In genomic region chr12:73341703-73342663, GRCm38 (mm10) we compare ENCODE assay signal across 9 mouse cellular contexts. TPM values are rescaled to one million over a fixed set of nuclear protein-coding genes. Genes with fewer than 3 reads are reported as not detected.
DNase-seq lines count a peak whose midpoint lies in the region; ATAC-seq and TF ChIP-seq lines count a peak whose summit lies in the region.
"Had no signal": no experiment of that assay in that cellular context is flagged by ENCODE, and none has a peak within 500 bp of the region (broad histone marks: within the 10 kb centered on the region; RNA-seq: fewer than 3 reads in every experiment).

No protein-coding gene starts in this region.

- no peak overlapping the region for H3K9ac ChIP-seq in embryonic facial prominence, embryonic 13.5 days
- H3K9ac ChIP-seq in liver, embryonic 11.5 days (ENCODE audit: low read depth, low read length), result no peak overlapping the region
- no peak overlapping the region for H3K9ac ChIP-seq in stomach, postnatal 0 days (ENCODE audit: low read length)
- H3K9ac ChIP-seq: neural tube, embryonic 12.5 days had no signal

- H3K27me3 ChIP-seq in embryonic facial prominence, embryonic 13.5 days, result peaks cover 10% of the 10 kb centered on the region
- H3K27me3 ChIP-seq in liver, embryonic 11.5 days (replicated peaks; ENCODE audit: control insufficient read depth, insufficient read depth, low read length), result no peaks in the 10 kb centered on the region
- H3K27me3 ChIP-seq in stomach, postnatal 0 days (ENCODE audit: control insufficient read depth, insufficient read depth, low read length), result no peaks in the 10 kb centered on the region
- H3K27me3 ChIP-seq: neural tube, embryonic 12.5 days had no signal

- H3K9me3 ChIP-seq in embryonic facial prominence, embryonic 13.5 days, result no peaks in the 10 kb centered on the region
- no peaks in the 10 kb centered on the region for H3K9me3 ChIP-seq in liver, embryonic 11.5 days (ENCODE audit: control insufficient read depth, low read length)
- no peaks in the 10 kb centered on the region for H3K9me3 ChIP-seq in stomach, postnatal 0 days (ENCODE audit: control insufficient read depth, low read length)
- H3K9me3 ChIP-seq: neural tube, embryonic 12.5 days had no signal

- 34% methylated on average over 14 of the region's 14 CpGs for WGBS in embryonic facial prominence, embryonic 13.5 days
- 33% methylated on average over 14 of the region's 14 CpGs for WGBS in liver, embryonic 11.5 days
- 61% methylated on average over 14 of the region's 14 CpGs for WGBS in stomach, postnatal 0 days

- TF ChIP-seq EP300 in stomach, postnatal 0 days (optimal IDR thresholded peaks at IDR 0.05), result no peak

- peak; percentile 53 for ATAC-seq in CD4-positive, CD25-positive, alpha-beta regulatory T cell, adult 4 months
- no peak for ATAC-seq in embryonic facial prominence, embryonic 13.5 days (ENCODE audit: insufficient number of reproducible peaks, insufficient read depth, low FRiP score, low TSS enrichment, low read depth)
- ATAC-seq in liver, embryonic 11.5 days (replicated peaks; ENCODE audit: low FRiP score), result no peak
- no peak for ATAC-seq in stomach, postnatal 0 days (ENCODE audit: low FRiP score, low TSS enrichment)
- ATAC-seq in erythroid progenitor cell, adult 5-6 weeks (replicated peaks; ENCODE audit: low FRiP score, poor library complexity, severe bottlenecking), result no peak

- H3K4me1 ChIP-seq in embryonic facial prominence, embryonic 13.5 days, result peaks cover 35% of the 10 kb centered on the region
- H3K4me1 ChIP-seq in liver, embryonic 11.5 days (replicated peaks; ENCODE audit: control insufficient read depth, insufficient read depth, low read length), result peaks cover 13% of the 10 kb centered on the region
- H3K4me1 ChIP-seq in stomach, postnatal 0 days (replicated peaks; ENCODE audit: control insufficient read depth, insufficient read depth), result no peaks in the 10 kb centered on the region

- no peak overlapping the region for H3K4me3 ChIP-seq in embryonic facial prominence, embryonic 13.5 days
- H3K4me3 ChIP-seq in liver, embryonic 11.5 days (ENCODE audit: low read depth, low read length), result no peak overlapping the region
- no peak overlapping the region for H3K4me3 ChIP-seq in stomach, postnatal 0 days (ENCODE audit: low read depth, low read length)
- H3K4me3 ChIP-seq: neural tube, embryonic 12.5 days had no signal

- no peak overlapping the region for H3K4me2 ChIP-seq in embryonic facial prominence, embryonic 13.5 days
- peak overlapping the region; percentile 7; the same call in 1 of the 2 replicates for H3K4me2 ChIP-seq in liver, embryonic 11.5 days
- no peak overlapping the region for H3K4me2 ChIP-seq in stomach, postnatal 0 days (replicated peaks; ENCODE audit: low read depth)
- H3K4me2 ChIP-seq: neural tube, embryonic 12.5 days had no signal

- peak; percentile 17 for DNase-seq in induced T-regulatory cell, adult 2 months (ENCODE audit: low read depth)
- DNase-seq in liver, embryonic 11.5 days (ENCODE audit: low spot score), result no peak
- no peak for DNase-seq in stomach, postnatal 0 days (ENCODE audit: low spot score)
- no peak for DNase-seq in retina, postnatal 1 day
- DNase-seq in urinary bladder, postnatal 14 days (ENCODE audit: low spot score), result no peak

- H3K36me3 ChIP-seq in embryonic facial prominence, embryonic 13.5 days, result peaks cover 7% of the 10 kb centered on the region; the same call in 1 of the 2 replicates
- peaks cover 3% of the 10 kb centered on the region; the same call in 1 of the 2 replicates for H3K36me3 ChIP-seq in liver, embryonic 11.5 days (ENCODE audit: control insufficient read depth, insufficient read depth, low read length)
- 0 out of 2 replicates have a peak, but pooled peaks cover 2% of the 10 kb centered on the region for H3K36me3 ChIP-seq in stomach, postnatal 0 days (ENCODE audit: control insufficient read depth, insufficient read depth, low read length)

- H3K27ac ChIP-seq in embryonic facial prominence, embryonic 13.5 days, result peak overlapping the region; percentile 81
- peak overlapping the region; percentile 30; the same call in 1 of the 2 replicates for H3K27ac ChIP-seq in liver, embryonic 11.5 days (ENCODE audit: low read depth, low read length)
- peak overlapping the region; percentile 71 for H3K27ac ChIP-seq in stomach, postnatal 0 days (replicated peaks)
- H3K27ac ChIP-seq: neural tube, embryonic 12.5 days had no signal

- TF ChIP-seq CTCF in stomach, postnatal 0 days (IDR thresholded peaks at IDR 0.05; ENCODE audit: low read depth), result no peak

RNA-seq across cellular contexts. Expression of gene Slc38a6, which starts 55.4 kb away (rescaled TPM):
- 1 to 10 TPM; 6.8 to 7.5 TPM for polyA plus RNA-seq in CD4-positive, CD25-positive, alpha-beta regulatory T cell, adult 4 months (2017; shearing (Covaris generic))
- polyA plus RNA-seq in embryonic facial prominence, embryonic 13.5 days (2015; fragmentation: Nextera tagmentation; extraction: Ambion mirVana), result 10.9 and 13.7 TPM in 2 replicates
- 5.5 and 6.4 TPM in 2 replicates for polyA plus RNA-seq in liver, embryonic 11.5 days (2014; fragmentation: Nextera tagmentation; extraction: Ambion mirVana)
- 2.8 and 3.1 TPM in 2 replicates for polyA plus RNA-seq in stomach, postnatal 0 days (2015; fragmentation: Nextera tagmentation; extraction: Ambion mirVana)
- total RNA-seq in erythroid progenitor cell, adult 5-6 weeks (2015; ENCODE audit: low replicate concordance), result 2.9 and 6.3 TPM in 2 replicates
- total RNA-seq in erythroid progenitor cell, adult 5-6 weeks (2017; ENCODE audit: low replicate concordance), result 0.30 and 0.51 TPM in 2 replicates

RNA-seq across cellular contexts. Expression of gene Trmt5, which starts 55.5 kb away (rescaled TPM):
- polyA plus RNA-seq in CD4-positive, CD25-positive, alpha-beta regulatory T cell, adult 4 months (2017; shearing (Covaris generic)), result 10 to 100 TPM; 15.6 to 17.7 TPM
- 17.3 and 18.9 TPM in 2 replicates for polyA plus RNA-seq in embryonic facial prominence, embryonic 13.5 days (2015; fragmentation: Nextera tagmentation; extraction: Ambion mirVana)
- 21.6 and 23.8 TPM in 2 replicates for polyA plus RNA-seq in liver, embryonic 11.5 days (2014; fragmentation: Nextera tagmentation; extraction: Ambion mirVana)
- polyA plus RNA-seq in stomach, postnatal 0 days (2015; fragmentation: Nextera tagmentation; extraction: Ambion mirVana), result 7.3 and 7.5 TPM in 2 replicates
- 7.2 and 7.5 TPM in 2 replicates for total RNA-seq in erythroid progenitor cell, adult 5-6 weeks (2015; ENCODE audit: low replicate concordance)
- 1.4 and 4.8 TPM in 2 replicates for total RNA-seq in erythroid progenitor cell, adult 5-6 weeks (2017; ENCODE audit: low replicate concordance)

Comparison
In these comparisons a context has a peak if more than half of its experiments do, and no peak if none do; other contexts are left out.
1. H3K27ac ChIP-seq: peak in every context shown above with its lines; median percentile 81 in embryonic facial prominence, embryonic 13.5 days; 71 in stomach, postnatal 0 days; 30 in liver, embryonic 11.5 days.